Mouse (Mus musculus) T-helper 17 cell (primary cell): ENCODE data around the gene Gm21693.
"Not testable (repeated sequence)": the region's sequence is repeated elsewhere in the genome, so short reads cannot be mapped to it uniquely, and the experiment has no call there.

Experiments used
- in situ Hi-C, 2 experiments: fragments of 300-600 bp; cut with MboI, MseI; formaldehyde crosslinking; loops; 1 replicate in 1 of 2; 2 replicates in 1 of 2; pipeline ENCODE4 v1.15.1; 2025; ENCODE audit warnings: high pct_unique_total_duplicates in 2 of 2

The Gm21693 gene

DNA sequence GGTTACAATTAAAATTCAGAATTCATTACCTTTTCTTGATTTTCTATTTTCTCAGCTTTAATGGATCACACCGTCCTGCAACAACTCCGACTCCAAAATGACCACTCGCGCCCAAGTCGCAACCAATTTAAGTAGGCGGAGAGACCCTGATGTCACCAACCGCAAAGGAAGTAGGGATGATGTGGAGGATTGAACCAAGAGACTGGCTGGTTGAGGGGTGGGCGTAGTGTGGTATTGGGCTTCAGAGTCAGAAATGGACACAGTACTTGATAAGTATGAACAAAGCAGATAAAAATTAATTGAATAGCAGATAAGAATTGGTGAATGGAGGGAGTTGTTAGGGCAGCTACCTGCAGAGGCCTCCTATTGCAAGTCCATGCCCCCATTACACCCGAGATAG, at the start of gene Gm21693:
TSS of gene Gm21693 (minus strand) at position 101 of the 400 bp plus-strand sequence.
- in situ Hi-C loops = not testable (repeated sequence)

DNA sequence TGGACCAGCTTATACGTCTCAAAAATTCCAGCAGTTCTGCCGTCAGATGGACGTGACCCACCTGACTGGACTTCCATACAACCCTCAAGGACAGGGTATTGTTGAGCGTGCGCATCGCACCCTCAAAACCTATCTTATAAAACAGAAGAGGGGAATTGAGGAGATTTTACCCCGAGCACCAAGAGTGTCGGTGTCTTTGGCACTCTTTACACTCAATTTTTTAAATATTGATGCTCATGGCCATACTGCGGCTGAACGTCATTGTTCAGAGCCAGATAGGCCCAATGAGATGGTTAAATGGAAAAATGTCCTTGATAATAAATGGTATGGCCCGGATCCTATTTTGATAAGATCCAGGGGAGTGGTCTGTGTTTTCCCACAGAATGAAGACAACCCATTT, 4.5 kb downstream of the Gm21693 start:
- in situ Hi-C loops = not testable (repeated sequence)

DNA sequence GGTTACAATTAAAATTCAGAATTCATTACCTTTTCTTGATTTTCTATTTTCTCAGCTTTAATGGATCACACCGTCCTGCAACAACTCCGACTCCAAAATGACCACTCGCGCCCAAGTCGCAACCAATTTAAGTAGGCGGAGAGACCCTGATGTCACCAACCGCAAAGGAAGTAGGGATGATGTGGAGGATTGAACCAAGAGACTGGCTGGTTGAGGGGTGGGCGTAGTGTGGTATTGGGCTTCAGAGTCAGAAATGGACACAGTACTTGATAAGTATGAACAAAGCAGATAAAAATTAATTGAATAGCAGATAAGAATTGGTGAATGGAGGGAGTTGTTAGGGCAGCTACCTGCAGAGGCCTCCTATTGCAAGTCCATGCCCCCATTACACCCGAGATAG, 38.8 kb downstream of the Gm21693 start, which contains the start of gene Gm21677:
TSS of gene Gm21677 (minus strand) at position 101 of the 400 bp plus-strand sequence.
- in situ Hi-C loops = not testable (repeated sequence)
